Mouse (Mus musculus): Measurements from ENCODE around the gene Smad6. TPM values are rescaled to one million over a fixed set of nuclear protein-coding genes. Genes with fewer than 3 reads are reported as not detected.

Gene Smad6
- polyA plus RNA-seq, 1 experiment from 2014 or later: 19.3 TPM

- H3K36me3 ChIP-seq: peaks cover 29% of the 10 kb centered on the region
- ATAC-seq (ENCODE audit: extremely low read depth, insufficient number of reproducible peaks, low FRiP score, low TSS enrichment): no peak
- peak overlapping the region; percentile 98 for H3K4me2 ChIP-seq
- no peaks in the 10 kb centered on the region for H3K27me3 ChIP-seq (replicated peaks)
- peak overlapping the region; percentile 100 for H3K9ac ChIP-seq
- peak overlapping the region; percentile 93 for H3K4me3 ChIP-seq
- under 1% methylated on average over 89 of the region's 89 CpGs for WGBS
- no peaks in the 10 kb centered on the region for H3K9me3 ChIP-seq
- H3K27ac ChIP-seq (replicated peaks): peak overlapping the region; percentile 99
- peaks cover 56% of the 10 kb centered on the region for H3K4me1 ChIP-seq
Observed at GRCm38 (mm10) chr9:64020606-64021318, 1.1 kb downstream of the Smad6 start.

GRCm38 (mm10) chr9:64020171-64020605, 1.7 kb downstream of the Smad6 start:
- peak overlapping the region; percentile 99 for H3K27ac ChIP-seq (replicated peaks)
- peaks cover 58% of the 10 kb centered on the region for H3K4me1 ChIP-seq
- peak overlapping the region; percentile 93 for H3K4me3 ChIP-seq
- peaks cover 33% of the 10 kb centered on the region for H3K36me3 ChIP-seq
- no peaks in the 10 kb centered on the region for H3K27me3 ChIP-seq (replicated peaks)
- peak overlapping the region; percentile 100 for H3K9ac ChIP-seq
- peak overlapping the region; percentile 98 for H3K4me2 ChIP-seq
- ATAC-seq (ENCODE audit: extremely low read depth, insufficient number of reproducible peaks, low FRiP score, low TSS enrichment): no peak
- 0% methylated on average over 38 of the region's 50 CpGs for WGBS
- no peaks in the 10 kb centered on the region for H3K9me3 ChIP-seq

- H3K9ac ChIP-seq: peak overlapping the region; percentile 100
- H3K4me3 ChIP-seq: peak overlapping the region; percentile 93
- H3K36me3 ChIP-seq: peaks cover 41% of the 10 kb centered on the region
- 3% methylated on average over 10 of the region's 10 CpGs for WGBS
- H3K9me3 ChIP-seq: no peaks in the 10 kb centered on the region
- peak overlapping the region; percentile 99 for H3K27ac ChIP-seq (replicated peaks)
- H3K27me3 ChIP-seq (replicated peaks): no peaks in the 10 kb centered on the region
- H3K4me1 ChIP-seq: peaks cover 58% of the 10 kb centered on the region
- peak overlapping the region; percentile 98 for H3K4me2 ChIP-seq
- ATAC-seq (ENCODE audit: extremely low read depth, insufficient number of reproducible peaks, low FRiP score, low TSS enrichment): no peak
Observed at GRCm38 (mm10) chr9:64019036-64019886, 2.6 kb downstream of the Smad6 start.

GRCm38 (mm10) chr9:64017861-64018793, 3.7 kb downstream of the Smad6 start:
- Histone ChIP-seq H3K4me1 (peaks cover 54% of the 10 kb centered on the region), H3K4me2 (peak overlapping the region; percentile 98), H3K9me3 (no peaks in the 10 kb centered on the region), H3K27me3 (replicated peaks) (no peaks in the 10 kb centered on the region), H3K9ac (peak overlapping the region; percentile 100), H3K27ac (replicated peaks) (peak overlapping the region; percentile 99), H3K4me3 (peak overlapping the region; percentile 93), H3K36me3 (peaks cover 52% of the 10 kb centered on the region)
- peak; percentile 59 for ATAC-seq (ENCODE audit: extremely low read depth, insufficient number of reproducible peaks, low FRiP score, low TSS enrichment)
- WGBS: 2% methylated on average over 23 of the region's 23 CpGs

GRCm38 (mm10) chr9:64016648-64017400, 5.0 kb downstream of the Smad6 start:
- WGBS: 1% methylated on average over 25 of the region's 25 CpGs
- H3K27ac ChIP-seq (replicated peaks): peak overlapping the region; percentile 99

GRCm38 (mm10) chr9:64016092-64016491, 5.8 kb downstream of the Smad6 start:
- peak overlapping the region; percentile 100 for H3K9ac ChIP-seq
- H3K36me3 ChIP-seq: peaks cover 72% of the 10 kb centered on the region
- peaks cover 57% of the 10 kb centered on the region for H3K4me1 ChIP-seq
- no peak for ATAC-seq (ENCODE audit: extremely low read depth, insufficient number of reproducible peaks, low FRiP score, low TSS enrichment)
- H3K4me3 ChIP-seq: peak overlapping the region; percentile 93
- no peaks in the 10 kb centered on the region for H3K27me3 ChIP-seq (replicated peaks)
- H3K27ac ChIP-seq (replicated peaks): peak overlapping the region; percentile 99
- WGBS: 38% methylated on average over 7 of the region's 7 CpGs
- peak overlapping the region; percentile 98 for H3K4me2 ChIP-seq
- H3K9me3 ChIP-seq: peaks cover 9% of the 10 kb centered on the region

More at GRCm38 (mm10) chr9:64016648-64017400, 5.0 kb downstream of the Smad6 start:
- Histone ChIP-seq H3K4me2 (peak overlapping the region; percentile 98), H3K9me3 (peaks cover 3% of the 10 kb centered on the region; the same call in 1 of the 2 replicates), H3K4me3 (peak overlapping the region; percentile 93), H3K9ac (peak overlapping the region; percentile 100), H3K36me3 (peaks cover 65% of the 10 kb centered on the region), H3K4me1 (peaks cover 57% of the 10 kb centered on the region), H3K27me3 (replicated peaks) (no peaks in the 10 kb centered on the region)
- ATAC-seq (ENCODE audit: extremely low read depth, insufficient number of reproducible peaks, low FRiP score, low TSS enrichment): no peak

GRCm38 (mm10) chr9:64014801-64015200, 7.1 kb downstream of the Smad6 start:
- no peak for ATAC-seq (ENCODE audit: extremely low read depth, insufficient number of reproducible peaks, low FRiP score, low TSS enrichment)
- peaks cover 9% of the 10 kb centered on the region for H3K9me3 ChIP-seq
- H3K4me1 ChIP-seq: peaks cover 64% of the 10 kb centered on the region
- H3K9ac ChIP-seq: peak overlapping the region; percentile 100
- H3K27ac ChIP-seq (replicated peaks): peak overlapping the region; percentile 63
- H3K4me3 ChIP-seq: peak overlapping the region; percentile 93
- H3K27me3 ChIP-seq (replicated peaks): no peaks in the 10 kb centered on the region
- peaks cover 81% of the 10 kb centered on the region for H3K36me3 ChIP-seq
- 51% methylated on average over 6 of the region's 6 CpGs for WGBS
- H3K4me2 ChIP-seq: peak overlapping the region; percentile 98

GRCm38 (mm10) chr9:64011356-64011755, 10.5 kb downstream of the Smad6 start:
- Histone ChIP-seq H3K4me2 (no peak overlapping the region), H3K27me3 (replicated peaks) (no peaks in the 10 kb centered on the region), H3K9ac (no peak overlapping the region), H3K36me3 (peaks cover 95% of the 10 kb centered on the region), H3K27ac (replicated peaks) (no peak overlapping the region), H3K4me3 (no peak overlapping the region), H3K9me3 (peaks cover 9% of the 10 kb centered on the region), H3K4me1 (peaks cover 68% of the 10 kb centered on the region)
- 93% methylated on average over 1 of the region's 1 CpGs for WGBS
- ATAC-seq (ENCODE audit: extremely low read depth, insufficient number of reproducible peaks, low FRiP score, low TSS enrichment): no peak

- Histone ChIP-seq H3K4me2 (no peak overlapping the region), H3K4me3 (no peak overlapping the region), H3K27ac (replicated peaks) (peak overlapping the region; percentile 29; the same call in 1 of the 2 replicates), H3K27me3 (replicated peaks) (no peaks in the 10 kb centered on the region), H3K9ac (peak overlapping the region; percentile 56; the same call in 1 of the 2 replicates), H3K36me3 (peaks cover 100% of the 10 kb centered on the region), H3K9me3 (no peaks in the 10 kb centered on the region), H3K4me1 (peaks cover 95% of the 10 kb centered on the region)
- WGBS: 66% methylated on average over 7 of the region's 7 CpGs
- no peak for ATAC-seq (ENCODE audit: extremely low read depth, insufficient number of reproducible peaks, low FRiP score, low TSS enrichment)
Observed at GRCm38 (mm10) chr9:64002981-64003380, 18.9 kb downstream of the Smad6 start.

- Histone ChIP-seq H3K4me2 (no peak overlapping the region), H3K36me3 (peaks cover 95% of the 10 kb centered on the region), H3K27me3 (replicated peaks) (no peaks in the 10 kb centered on the region), H3K9me3 (no peaks in the 10 kb centered on the region), H3K4me1 (peaks cover 86% of the 10 kb centered on the region), H3K27ac (replicated peaks) (peak overlapping the region; percentile 40; the same call in 1 of the 2 replicates), H3K9ac (no peak overlapping the region), H3K4me3 (no peak overlapping the region)
- no peak for ATAC-seq (ENCODE audit: extremely low read depth, insufficient number of reproducible peaks, low FRiP score, low TSS enrichment)
- WGBS: 66% methylated on average over 7 of the region's 7 CpGs
Observed at GRCm38 (mm10) chr9:64001081-64001480, 20.8 kb downstream of the Smad6 start.

Measured in heart, embryonic 13.5 days (tissue).